Mouse (Mus musculus): Measurements from ENCODE around the gene Gabre.

The Gabre gene

GRCm38 (mm10) chrX:72274659-72275371, at the start of gene Gabre:
Gene Gabre (minus strand): TSS chrX:72274803.
- no peak for DNase-seq

- DNase-seq = no peak
Measured at GRCm38 (mm10) chrX:72297812-72298211, 23.2 kb upstream of the Gabre start.

- no peak for DNase-seq
Measured at GRCm38 (mm10) chrX:72275372-72275663, 715 bp upstream of the Gabre start.

GRCm38 (mm10) chrX:72273966-72274658, 491 bp downstream of the Gabre start:
- DNase-seq = no peak

- no peak for DNase-seq
Measured at GRCm38 (mm10) chrX:72270637-72271036, 4.0 kb downstream of the Gabre start.

- no peak for DNase-seq
Measured at GRCm38 (mm10) chrX:72221717-72222116, 52.9 kb downstream of the Gabre start, which contains the start of gene Magea4. Gene Magea4 (plus strand): TSS chrX:72222017.

Data from spleen, adult 18-20 months (tissue).